Mouse (Mus musculus) embryo, embryonic 10 days (tissue): ENCODE results near the gene Fam241b.
"Not testable (repeated sequence)": the region's sequence is repeated elsewhere in the genome, so short reads cannot be mapped to it uniquely, and the experiment has no call there.

ENCODE experiments used
- DNase-seq: peaks from one replicate; pipeline ENCODE4 v3.0.0-alpha.2; 2015; ENCODE audit warnings: low spot score

The Fam241b gene

GRCm38 (mm10) chr10:62128316-62128951 is 15.3 kb downstream of the Fam241b start:
- no peak for DNase-seq

- DNase-seq = no peak
Observed at GRCm38 (mm10) chr10:62127711-62128231, 15.9 kb downstream of the Fam241b start.

- no peak for DNase-seq
Observed at GRCm38 (mm10) chr10:62127137-62127536, 16.6 kb downstream of the Fam241b start.

GRCm38 (mm10) chr10:62113865-62114647 is 29.7 kb downstream of the Fam241b start:
- DNase-seq = no peak

GRCm38 (mm10) chr10:62111207-62111576 is 32.5 kb downstream of the Fam241b start:
- no peak for DNase-seq

GRCm38 (mm10) chr10:62110504-62111206 is 33.1 kb downstream of the Fam241b start:
- DNase-seq = peak; percentile 62

- no peak for DNase-seq
Observed at GRCm38 (mm10) chr10:62107048-62107447, 36.7 kb downstream of the Fam241b start.

- peak; percentile 81 for DNase-seq
Observed at GRCm38 (mm10) chr10:62104835-62105576, 38.7 kb downstream of the Fam241b start.

GRCm38 (mm10) chr10:62101504-62102439 is 41.9 kb downstream of the Fam241b start:
- peak; percentile 90 for DNase-seq

GRCm38 (mm10) chr10:62099749-62100403 is 43.8 kb downstream of the Fam241b start:
- DNase-seq = peak; percentile 21

GRCm38 (mm10) chr10:62094401-62094800 is 49.3 kb downstream of the Fam241b start:
- DNase-seq = no peak

GRCm38 (mm10) chr10:62093903-62094302 is 49.8 kb downstream of the Fam241b start:
- DNase-seq = no peak

GRCm38 (mm10) chr10:62089486-62089885 is 54.2 kb downstream of the Fam241b start:
- DNase-seq = no peak

GRCm38 (mm10) chr10:62089071-62089470 is 54.6 kb downstream of the Fam241b start:
- DNase-seq = no peak

GRCm38 (mm10) chr10:62088411-62088810 is 55.3 kb downstream of the Fam241b start:
- DNase-seq = no peak

GRCm38 (mm10) chr10:62086826-62087225 is 56.9 kb downstream of the Fam241b start:
- no peak for DNase-seq

GRCm38 (mm10) chr10:62086044-62086443 is 57.7 kb downstream of the Fam241b start:
- no peak for DNase-seq

GRCm38 (mm10) chr10:62076248-62077134 is 67.2 kb downstream of the Fam241b start:
- no peak for DNase-seq

- not testable (repeated sequence) for DNase-seq
Observed at GRCm38 (mm10) chr10:62071346-62071745, 72.4 kb downstream of the Fam241b start.
